Mouse (Mus musculus): ENCODE measurements at regions not wholly inside any gene's neighbourhood (a gene's known extent, or its start where the extent isn't known, plus 50 kb on each side); places are given as distances from the start of the nearest gene placed in this dataset.

GRCm38 (mm10) chr6:13523463-13524202 lies 84.3 kb downstream of the Tmem168 start:
- TF ChIP-seq CTCF (IDR thresholded peaks at IDR 0.05; ENCODE audit: low read depth) (no peak), EP300 (IDR thresholded peaks at IDR 0.05; ENCODE audit: low read depth) (no peak)
